Mouse (Mus musculus) C2C12 (cell line): Measurements from ENCODE around the gene Dcx. TPM values are rescaled to one million over a fixed set of nuclear protein-coding genes. Genes with fewer than 3 reads are reported as not detected.

ENCODE experiments used
- H3K27me3 ChIP-seq: one replicate; pipeline ENCODE4 v1.6.1; 2011; ENCODE audit not compliant: control insufficient read depth, insufficient read depth, insufficient read length
- H3K36me3 ChIP-seq: one replicate; pipeline ENCODE4 v1.6.1; 2011; ENCODE audit not compliant: control insufficient read depth, insufficient read depth
- H3K4me3 ChIP-seq: one replicate; pipeline ENCODE4 v1.5.1; 2011; ENCODE audit warnings: mild to moderate bottlenecking, control low read depth; ENCODE audit not compliant: poor library complexity, insufficient read depth, severe bottlenecking
- H3K79me2 ChIP-seq: one replicate; pipeline ENCODE4 v1.6.1; 2011; ENCODE audit not compliant: control insufficient read depth, insufficient read depth
- H3K79me3 ChIP-seq: one replicate; pipeline ENCODE4 v1.6.1; 2011; ENCODE audit warnings: low read depth, control low read depth
- H3ac ChIP-seq: one replicate; pipeline ENCODE3; 2011; ENCODE audit warnings: low read depth; ENCODE audit not compliant: control insufficient read depth, insufficient read length
- CEBPB ChIP-seq: IDR thresholded peaks from one replicate; pipeline ENCODE4 v1.6.1; 2011; ENCODE audit warnings: low read depth, mild to moderate bottlenecking, control low read depth, moderate library complexity
- CTCF ChIP-seq: IDR thresholded peaks from one replicate; pipeline ENCODE4 v1.5.1; 2011; ENCODE audit not compliant: control insufficient read depth, insufficient read depth, insufficient read length
- FOSL1 ChIP-seq: IDR thresholded peaks from one replicate; pipeline ENCODE4 v1.8.0; 2011; ENCODE audit warnings: mild to moderate bottlenecking, low read length; ENCODE audit not compliant: poor library complexity, insufficient read depth, severe bottlenecking
- MAX ChIP-seq: IDR thresholded peaks from one replicate; pipeline ENCODE4 v1.6.1; 2011; ENCODE audit warnings: mild to moderate bottlenecking, control low read depth
- MYOD1 ChIP-seq: IDR thresholded peaks from one replicate; pipeline ENCODE4 v1.6.1; 2011; ENCODE audit warnings: low read depth; ENCODE audit not compliant: control insufficient read depth, insufficient read length
- MYOG ChIP-seq: IDR thresholded peaks from one replicate; pipeline ENCODE4 v1.6.1; 2011; ENCODE audit not compliant: control insufficient read depth, insufficient read length; ENCODE audit errors: extremely low read depth
- USF1 ChIP-seq: IDR thresholded peaks from one replicate; pipeline ENCODE4 v1.6.1; 2011; ENCODE audit warnings: low read depth, mild to moderate bottlenecking, control low read depth, moderate library complexity
- polyA plus RNA-seq: library from polyadenylated mRNA; unstranded; fragments of >200 nt; fragmentation: generic; extraction: Trizol; gene quantifications from one replicate; pipeline ENCODE4 v1.2.1, GENCODE M21; 2012; ENCODE audit warnings: missing spikeins

The Dcx gene
- polyA plus RNA-seq, 1 experiment = not detected

DNA sequence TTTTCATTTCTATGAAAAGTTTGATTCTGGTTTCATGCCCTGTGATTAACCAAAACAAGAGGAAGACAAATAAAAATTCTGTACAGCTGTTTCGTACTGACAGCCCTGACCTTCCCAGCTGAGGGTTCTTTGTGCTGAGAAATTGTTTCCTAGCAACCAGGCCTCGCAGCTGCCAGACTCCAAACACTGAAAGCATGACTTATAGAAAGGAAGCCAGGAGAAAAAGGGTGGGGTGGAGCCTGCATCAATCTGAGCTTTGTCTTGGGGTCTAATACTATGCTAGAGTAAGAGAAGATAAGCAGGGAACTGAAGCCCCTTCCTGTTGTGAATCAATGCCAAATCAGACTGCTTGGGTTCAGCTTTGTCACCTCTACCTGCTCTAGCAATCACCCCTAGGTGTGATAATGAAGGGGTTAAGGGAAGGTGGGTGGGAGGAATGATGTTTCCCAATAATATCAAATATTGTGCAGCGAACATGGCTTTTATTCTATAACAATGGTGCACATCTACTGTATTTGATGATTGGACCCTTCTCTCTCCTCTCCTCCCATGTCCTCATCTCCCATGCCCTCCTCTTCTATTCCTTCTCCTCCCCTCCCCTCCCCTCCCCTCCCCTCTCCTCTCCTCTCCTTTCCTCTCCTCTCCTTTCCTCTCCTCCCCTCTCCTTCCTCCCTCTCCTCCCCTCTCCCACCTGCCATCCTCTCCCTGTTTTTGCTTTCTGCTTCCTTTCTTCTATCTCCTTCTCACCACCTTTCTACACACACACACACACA lies 26.2 kb downstream of the Dcx start:
- Histone ChIP-seq H3K36me3 (no peaks in the 10 kb centered on the region), H3K27me3 (no peaks in the 10 kb centered on the region), H3K79me3 (no peaks in the 10 kb centered on the region), H3K79me2 (no peaks in the 10 kb centered on the region), H3K4me3 (no peak overlapping the region), H3ac (no peak overlapping the region)
- TF ChIP-seq MYOG (no peak), MAX (no peak), MYOD1 (no peak), CTCF (no peak), CEBPB (no peak), FOSL1 (no peak), USF1 (no peak)

- no peaks in the 10 kb centered on the region for H3K27me3 ChIP-seq
- no peak overlapping the region for H3K4me3 ChIP-seq
- H3K79me2 ChIP-seq = no peaks in the 10 kb centered on the region
- no peak overlapping the region for H3ac ChIP-seq
- no peaks in the 10 kb centered on the region for H3K79me3 ChIP-seq
- H3K36me3 ChIP-seq = no peaks in the 10 kb centered on the region
- TF ChIP-seq USF1 (no peak), MYOG (no peak), MAX (no peak), MYOD1 (no peak), CEBPB (no peak), CTCF (no peak), FOSL1 (no peak)
These were observed 28.4 kb downstream of the Dcx start for GRCm38 (mm10) chrX:143904689-143905088.

DNA sequence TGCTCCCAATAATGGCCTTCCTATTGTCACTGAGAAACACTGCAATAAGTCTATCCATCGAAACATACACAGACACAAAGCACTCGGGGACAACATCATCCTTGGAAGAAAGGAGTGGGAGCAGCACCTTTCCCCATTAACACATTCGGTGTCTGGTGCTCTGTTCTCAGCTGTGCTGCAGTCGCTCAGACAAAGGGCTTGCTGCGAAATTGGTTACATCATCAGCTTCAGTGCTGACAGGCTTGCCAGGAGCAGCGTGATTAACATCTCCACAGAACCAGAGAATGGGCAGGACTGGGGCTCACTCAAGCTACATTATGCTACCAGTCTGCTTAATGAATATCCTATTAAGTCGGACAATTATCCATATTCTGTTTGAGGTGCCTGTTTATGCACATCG lies 30.8 kb downstream of the Dcx start:
- H3K79me3 ChIP-seq = no peaks in the 10 kb centered on the region
- H3K27me3 ChIP-seq = no peaks in the 10 kb centered on the region
- H3K79me2 ChIP-seq = no peaks in the 10 kb centered on the region
- no peak for TF ChIP-seq FOSL1
- H3K36me3 ChIP-seq = no peaks in the 10 kb centered on the region
- no peak overlapping the region for H3K4me3 ChIP-seq
- no peak overlapping the region for H3ac ChIP-seq

- H3K79me2 ChIP-seq = no peaks in the 10 kb centered on the region
- no peaks in the 10 kb centered on the region for H3K79me3 ChIP-seq
- H3ac ChIP-seq = no peak overlapping the region
- H3K27me3 ChIP-seq = no peaks in the 10 kb centered on the region
- no peaks in the 10 kb centered on the region for H3K36me3 ChIP-seq
- TF ChIP-seq MYOG = no peak
- TF ChIP-seq CEBPB = no peak
- TF ChIP-seq USF1 = no peak
- TF ChIP-seq CTCF = no peak
- no peak for TF ChIP-seq MAX
- TF ChIP-seq MYOD1 = no peak
- TF ChIP-seq FOSL1 = no peak
- no peak overlapping the region for H3K4me3 ChIP-seq
These were observed 35.5 kb downstream of the Dcx start for GRCm38 (mm10) chrX:143897363-143898285.

- Histone ChIP-seq H3K79me3 (no peaks in the 10 kb centered on the region), H3ac (no peak overlapping the region), H3K79me2 (no peaks in the 10 kb centered on the region), H3K36me3 (no peaks in the 10 kb centered on the region), H3K4me3 (no peak overlapping the region), H3K27me3 (no peaks in the 10 kb centered on the region)
- TF ChIP-seq CTCF = no peak
- no peak for TF ChIP-seq MAX
- TF ChIP-seq CEBPB = no peak
- TF ChIP-seq USF1 = no peak
- TF ChIP-seq MYOD1 = no peak
- no peak for TF ChIP-seq FOSL1
- TF ChIP-seq MYOG = no peak
These were observed 36.2 kb downstream of the Dcx start for GRCm38 (mm10) chrX:143896936-143897335.

DNA sequence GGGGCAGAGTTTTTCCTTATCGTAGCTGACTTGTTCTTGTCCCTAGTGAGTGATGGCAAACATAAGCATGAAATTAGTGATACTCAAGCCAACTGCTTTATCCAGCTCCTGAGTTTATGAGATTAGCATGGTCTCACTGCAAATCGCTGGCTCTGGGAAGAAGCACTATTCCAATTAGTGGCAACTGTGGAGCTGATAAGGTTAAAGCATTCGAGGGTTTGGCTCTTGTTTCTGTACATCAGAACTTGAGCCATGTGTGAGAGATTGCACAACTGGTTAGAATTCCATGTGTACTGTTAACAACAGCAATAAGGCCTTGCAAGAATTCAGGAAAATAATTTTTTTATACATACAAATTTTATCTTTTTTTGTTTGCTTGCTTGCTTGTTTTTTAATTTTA lies 39.9 kb downstream of the Dcx start:
- TF ChIP-seq CEBPB (no peak), USF1 (no peak), MYOD1 (no peak), FOSL1 (no peak), CTCF (no peak), MYOG (no peak), MAX (no peak)
- Histone ChIP-seq H3K79me3 (no peaks in the 10 kb centered on the region), H3K4me3 (no peak overlapping the region), H3K79me2 (no peaks in the 10 kb centered on the region), H3ac (no peak overlapping the region), H3K27me3 (no peaks in the 10 kb centered on the region), H3K36me3 (no peaks in the 10 kb centered on the region)
